Mouse (Mus musculus) left cerebral cortex, postnatal 10 days (tissue): ENCODE results near the gene Gpr157. TPM values are rescaled to one million over a fixed set of nuclear protein-coding genes. Genes with fewer than 3 reads are reported as not detected.
"Not testable (repeated sequence)": the region's sequence is repeated elsewhere in the genome, so short reads cannot be mapped to it uniquely, and the experiment has no call there.

Experiments used
- DNase-seq, 2 experiments: peaks; one replicate each; pipeline ENCODE4 v3.0.0; 2021 to 2022; ENCODE audit warnings: low spot score in 2 of 2, mixed read lengths in 1 of 2; ENCODE audit errors: extremely low spot score in 1 of 2
- intact Hi-C: fragments of 180-260 bp; cut with DNase I; formaldehyde crosslinking; loops from one replicate; pipeline ENCODE4 v1.15.1; 2025
- total RNA-seq, 2 experiments: library from RNA; stranded (reverse); gene quantifications; 2 replicates each; pipeline ENCODE4 v1.2.3; 2021

Gpr157 gene
- 1 to 10 TPM in 1 of 2 experiments, under 1 TPM in 1; 0.94 to 1.1 TPM for total RNA-seq

DNA sequence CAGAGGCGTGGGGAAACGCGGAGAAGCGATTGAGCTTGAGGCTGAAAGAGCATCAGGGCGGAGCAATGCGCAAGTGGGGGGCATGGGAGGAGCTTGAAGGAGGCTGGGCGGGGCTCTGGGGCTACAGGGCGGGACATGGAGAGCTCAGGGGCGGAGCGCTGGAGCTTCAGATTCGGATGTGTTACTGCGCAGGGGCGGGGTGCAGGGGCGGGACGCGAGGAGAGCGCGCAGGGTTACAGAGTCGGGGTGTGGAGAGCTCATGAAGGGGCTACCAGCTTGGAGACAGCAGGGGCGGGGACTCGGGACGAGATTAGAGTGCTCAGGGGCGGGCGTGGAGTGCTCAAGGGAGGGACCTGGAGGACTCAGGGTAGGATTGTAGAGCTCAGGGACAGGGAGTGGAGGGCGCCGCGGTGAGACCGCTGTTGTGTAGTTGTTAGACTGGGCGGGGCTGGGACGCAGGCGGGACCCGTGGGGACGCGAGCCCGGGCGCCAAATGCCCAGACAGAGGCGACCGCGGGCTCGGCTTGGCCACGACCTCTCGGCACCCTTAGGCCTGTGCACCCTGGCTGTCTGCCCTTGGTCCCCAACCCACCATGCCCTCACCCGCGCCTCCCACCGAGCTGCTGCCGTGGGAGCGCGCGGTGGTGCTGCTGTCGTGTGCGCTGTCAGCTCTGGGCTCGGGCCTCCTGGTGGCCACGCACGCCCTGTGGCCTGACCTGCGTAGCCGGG, at the start of gene Gpr157:
TSS of gene Gpr157 (plus strand) at position 205 of the 729 bp plus-strand sequence.
- intact Hi-C loops = no loop called here
- peak; percentile 71 to 92 for DNase-seq

DNA sequence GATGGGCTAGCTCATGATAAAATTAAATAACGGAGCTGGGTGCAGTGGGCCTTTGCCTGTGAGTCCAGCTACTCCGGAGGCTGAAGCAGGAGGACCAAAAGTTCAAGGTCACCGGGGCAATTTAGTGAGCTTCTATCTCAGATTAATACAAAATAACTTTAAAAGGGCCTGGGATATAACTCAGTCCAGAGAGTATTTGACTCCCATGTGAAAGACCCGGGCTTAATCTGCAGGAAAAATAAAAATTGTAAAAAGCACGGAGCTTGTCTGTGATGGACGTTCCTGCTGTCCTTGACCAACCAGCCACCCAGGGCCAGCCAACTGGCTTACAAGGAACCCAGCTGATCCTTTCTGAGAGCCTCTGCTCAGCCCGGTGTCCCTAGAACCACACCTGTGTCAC, 48.6 kb upstream of the Gpr157 start:
- intact Hi-C loops = loop anchor here (5.0 to 10.0 kb wide), 2 partner anchors 34 to 196 kb away; partner anchors contain the start of gene Eno1
- no peak for DNase-seq

DNA sequence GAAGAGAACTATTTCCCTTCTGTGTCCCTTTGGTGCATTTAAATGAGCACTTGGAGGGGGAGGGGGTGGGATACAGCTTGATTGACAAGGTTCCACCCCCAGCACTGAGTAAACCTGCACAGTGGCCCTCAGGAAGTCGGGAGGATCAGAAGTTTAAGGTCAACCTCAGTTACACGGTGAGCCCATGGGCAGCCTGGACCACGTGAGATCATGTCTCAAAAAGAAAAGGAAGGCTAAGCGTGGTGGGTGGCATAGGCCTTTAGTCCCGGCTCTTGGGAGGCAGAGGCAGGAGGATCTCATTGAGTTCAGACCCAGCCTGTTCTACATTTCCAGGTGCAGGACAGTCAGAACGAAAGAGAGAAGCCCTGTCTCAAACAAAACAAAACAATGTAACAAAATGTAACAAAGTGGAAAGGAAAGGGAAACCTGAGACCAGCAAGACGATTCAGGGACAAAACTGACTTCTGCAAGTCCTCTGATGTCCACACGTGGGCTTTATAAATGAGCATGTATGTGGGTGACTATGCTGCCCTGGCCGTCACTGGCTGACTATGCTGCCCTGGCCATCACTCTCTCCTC, 47.1 kb upstream of the Gpr157 start:
- intact Hi-C loops = no loop called here
- no peak for DNase-seq

DNA sequence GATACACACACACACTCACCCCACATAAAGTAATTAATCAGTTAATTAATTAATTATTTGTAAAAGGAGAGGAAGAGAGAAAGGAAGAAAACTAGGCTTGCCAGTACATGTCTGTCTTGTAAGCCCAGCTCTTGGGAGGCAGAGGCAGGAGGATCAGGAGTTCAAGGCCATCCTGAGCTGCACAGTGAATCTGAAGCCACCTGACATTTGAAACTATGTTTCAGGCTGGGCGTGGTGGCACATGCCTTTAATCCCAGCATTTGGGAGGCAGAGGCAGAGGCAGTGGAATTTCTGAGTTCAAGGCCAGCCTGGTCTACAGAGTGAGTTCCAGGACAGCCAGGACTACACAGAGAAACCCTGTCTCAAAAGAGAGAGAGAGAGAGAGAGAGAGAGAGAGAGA, 46.3 kb upstream of the Gpr157 start:
- intact Hi-C loops, DNase-seq: not testable (repeated sequence)

DNA sequence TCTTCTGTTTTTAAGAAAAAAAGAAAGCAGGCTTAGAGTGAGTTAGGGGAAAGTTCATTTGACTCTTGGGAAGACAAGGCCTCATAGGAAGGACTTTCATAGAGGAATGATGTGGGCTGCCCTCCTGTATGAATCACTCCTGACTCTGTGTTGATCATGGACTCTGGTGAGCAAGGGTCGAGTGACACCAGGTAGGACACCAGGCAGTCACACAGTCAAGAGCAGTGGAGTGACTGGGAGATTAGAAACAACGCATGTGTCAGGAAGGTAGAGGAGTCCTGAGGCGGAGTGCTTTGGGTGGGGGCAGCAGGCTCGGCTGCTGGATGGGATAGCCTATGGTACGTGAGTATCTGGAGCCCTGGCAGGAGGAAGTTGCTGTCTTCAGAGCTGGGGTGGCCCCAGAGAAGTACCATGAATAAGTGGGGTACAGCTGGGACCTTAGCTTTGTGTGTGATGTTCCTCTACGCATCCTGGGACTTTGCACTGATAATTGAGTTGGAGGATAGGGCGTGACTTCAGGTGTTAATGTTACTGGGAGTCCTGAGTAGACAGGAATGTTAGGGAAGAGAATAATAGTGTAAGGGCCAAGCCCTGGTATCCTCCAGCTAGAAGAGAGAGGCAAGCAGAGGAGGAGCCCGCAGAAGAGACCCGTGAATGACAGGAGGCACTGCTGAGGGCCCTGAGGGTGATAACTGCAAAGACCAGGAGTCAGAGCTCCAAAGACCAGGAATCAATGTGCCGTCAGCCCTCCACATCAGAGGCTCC, 45.6 kb upstream of the Gpr157 start:
- intact Hi-C loops = no loop called here
- DNase-seq = no peak

DNA sequence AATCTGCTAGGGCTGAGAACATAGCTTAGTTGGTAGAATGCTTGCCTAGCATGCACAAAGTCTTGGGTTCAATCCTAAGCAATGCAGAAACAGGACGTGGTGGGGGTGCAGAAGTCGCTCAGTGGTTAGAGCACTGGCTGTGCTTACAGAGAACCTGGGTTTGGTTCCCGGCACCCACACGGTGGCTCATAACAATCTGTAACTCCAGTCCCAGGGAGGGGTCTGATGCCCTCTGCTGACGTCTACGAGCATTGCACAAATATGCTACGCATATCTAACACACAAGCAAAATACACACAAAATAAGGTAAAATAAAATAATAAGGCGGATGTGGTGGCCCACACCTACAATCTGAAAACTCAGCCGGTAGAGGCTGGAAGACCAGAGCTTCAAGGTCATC, 43.6 kb upstream of the Gpr157 start:
- DNase-seq = no peak
- intact Hi-C loops = no loop called here

DNA sequence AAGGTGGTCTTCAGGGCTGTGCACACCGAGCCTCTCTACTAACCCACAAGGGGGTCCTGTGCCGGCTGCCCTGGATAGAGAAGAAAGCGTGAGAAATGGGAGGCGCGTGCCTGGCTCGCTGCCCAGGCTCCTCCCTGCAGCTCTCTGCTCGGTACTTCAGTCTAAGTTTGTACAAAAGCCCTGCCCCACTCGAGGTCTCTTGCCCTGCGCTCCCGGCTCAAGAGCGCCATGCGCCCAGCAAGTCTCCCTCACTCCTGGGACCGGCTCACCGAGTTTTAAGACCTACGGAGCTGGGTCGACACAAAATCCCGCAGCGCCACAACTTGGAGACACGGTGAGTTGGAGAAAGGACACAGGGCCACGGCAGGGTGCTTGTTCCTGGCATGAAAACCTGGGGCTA, 39.1 kb upstream of the Gpr157 start:
- intact Hi-C loops = no loop called here

GRCm38 (mm10) chr4:150048478-150049156, 38.5 kb upstream of the Gpr157 start:
- DNase-seq = no peak
- intact Hi-C loops = no loop called here

More for the DNA sequence above, 39.1 kb upstream of the Gpr157 start:
- peak in 1 of 2 experiments; percentile 61 for DNase-seq

DNA sequence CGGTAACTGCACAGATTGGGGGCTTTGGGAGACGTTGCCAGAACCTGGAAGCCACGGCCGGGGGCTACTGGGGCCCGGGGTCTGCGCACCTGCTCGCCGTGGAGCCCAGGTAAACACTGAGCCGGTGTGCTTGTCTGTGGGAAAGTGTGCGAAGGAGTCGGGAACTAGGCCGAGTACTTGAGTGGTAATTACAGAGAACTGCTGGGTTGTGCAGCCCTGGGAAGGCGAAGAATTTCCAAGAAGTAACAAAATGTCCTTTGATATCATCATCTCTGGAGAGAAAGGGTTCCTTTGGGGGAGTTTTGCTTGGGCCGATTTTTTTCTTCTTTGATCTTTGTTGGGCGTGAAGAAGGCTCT, 38.0 kb upstream of the Gpr157 start:
- intact Hi-C loops = no loop called here

DNA sequence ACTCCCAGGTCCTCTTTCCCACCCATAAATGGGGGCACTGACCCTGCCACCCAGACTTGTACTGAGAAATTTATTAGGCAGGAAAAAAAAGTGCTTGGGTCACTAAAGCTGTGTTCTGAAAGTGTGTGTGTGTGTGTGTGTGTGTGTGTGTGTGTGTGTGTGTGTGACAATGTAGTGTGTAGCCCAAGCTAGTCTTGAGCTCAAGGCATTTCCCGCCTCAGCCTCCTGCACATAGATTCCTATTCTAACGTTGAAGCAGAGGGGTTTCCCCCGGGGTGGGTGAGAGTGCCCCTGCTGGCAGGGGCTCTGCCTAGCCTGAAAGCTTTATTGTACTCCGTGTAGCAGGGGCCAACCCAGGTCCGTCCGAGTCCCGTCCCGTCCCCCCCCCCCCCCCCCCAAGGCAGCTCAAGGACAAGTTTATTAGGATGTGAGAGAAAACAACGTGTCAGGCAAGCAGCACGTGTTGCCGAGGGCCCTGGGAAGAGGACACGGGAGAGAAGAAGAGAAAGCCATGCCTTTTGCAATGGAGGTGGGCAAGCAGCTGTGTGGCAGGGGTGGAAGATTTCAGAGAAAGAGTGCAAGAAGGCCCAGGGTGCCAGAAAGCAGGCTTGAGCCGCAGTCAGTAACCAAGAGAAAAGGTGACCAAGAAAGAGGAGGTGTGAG, 37.5 kb upstream of the Gpr157 start:
- intact Hi-C loops = no loop called here
- DNase-seq = no peak

More for the DNA sequence above, 38.0 kb upstream of the Gpr157 start:
- DNase-seq = no peak

- DNase-seq = no peak
- intact Hi-C loops = no loop called here
These were observed 35.7 kb upstream of the Gpr157 start for GRCm38 (mm10) chr4:150051514-150051913.

GRCm38 (mm10) chr4:150052380-150052779, 34.8 kb upstream of the Gpr157 start:
- intact Hi-C loops = no loop called here
- no peak for DNase-seq

- DNase-seq = no peak
- intact Hi-C loops = no loop called here
These were observed 31.0 kb upstream of the Gpr157 start for GRCm38 (mm10) chr4:150056171-150056570.

DNA sequence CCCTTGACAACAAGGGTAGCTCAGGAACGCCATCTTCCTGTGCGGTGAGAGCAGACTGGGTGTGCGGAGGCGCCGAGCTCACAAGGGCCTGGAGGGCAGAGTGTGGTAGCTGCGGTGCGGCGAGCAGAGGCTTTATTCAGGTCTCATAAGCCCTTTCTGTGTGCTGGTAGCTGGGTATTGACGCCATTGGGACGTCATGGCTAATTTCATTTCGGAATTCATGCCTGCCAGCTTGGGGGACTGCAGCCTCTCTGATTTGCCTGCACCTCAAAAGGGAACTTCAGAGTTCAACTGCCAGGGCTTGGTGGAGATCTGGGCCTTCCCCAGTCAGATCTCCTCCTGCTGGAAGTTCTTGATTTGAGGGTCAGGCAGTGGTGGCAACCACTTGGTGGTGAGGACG, 29.4 kb upstream of the Gpr157 start:
- DNase-seq = no peak
- intact Hi-C loops = no loop called here

GRCm38 (mm10) chr4:150059841-150060468, 27.2 kb upstream of the Gpr157 start:
- no peak for DNase-seq
- intact Hi-C loops = no loop called here

DNA sequence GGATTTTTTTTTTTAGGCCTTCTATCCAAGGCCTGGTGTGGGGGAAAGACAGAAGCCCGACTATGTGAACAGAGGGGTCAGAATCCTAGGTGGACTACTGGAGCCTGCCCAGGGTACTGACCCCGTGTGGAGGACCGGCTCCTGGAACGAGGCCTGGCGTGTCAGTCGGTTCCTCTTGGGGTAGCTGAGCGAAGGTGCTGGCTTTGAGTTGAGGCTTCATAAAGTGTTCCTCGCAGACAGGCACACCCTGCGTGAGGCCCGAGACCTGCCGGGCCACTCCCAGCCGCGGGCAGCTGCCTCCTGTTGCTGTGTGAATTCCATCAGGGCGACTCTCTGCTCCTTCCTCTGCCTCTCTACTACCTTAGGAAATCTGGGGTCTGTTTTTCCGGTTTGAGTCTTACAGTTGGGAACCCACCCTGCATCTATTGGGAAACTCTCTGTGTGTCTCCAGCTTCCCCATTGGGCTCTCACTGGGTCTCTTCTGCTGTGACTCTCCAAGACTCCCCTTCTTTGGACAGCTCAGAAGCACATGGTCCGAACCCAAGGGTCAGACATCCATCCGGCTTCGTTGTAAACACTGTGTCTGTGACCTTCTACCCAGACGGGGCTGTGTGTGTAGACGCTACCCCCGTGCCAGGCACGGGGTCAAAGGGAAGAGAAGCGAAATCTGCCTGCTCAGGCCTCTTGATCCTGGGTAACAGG, 26.5 kb upstream of the Gpr157 start:
- DNase-seq = no peak
- intact Hi-C loops = no loop called here

GRCm38 (mm10) chr4:150061432-150062225, 25.5 kb upstream of the Gpr157 start:
- intact Hi-C loops = no loop called here

More at GRCm38 (mm10) chr4:150061432-150062225, 25.5 kb upstream of the Gpr157 start:
- no peak for DNase-seq
